Comparison of ENCODE assay signal across 7 mouse cellular contexts in genomic region chr4:134238686-134239085, GRCm38 (mm10). TPM values are rescaled to one million over a fixed set of nuclear protein-coding genes. Genes with fewer than 3 reads are reported as not detected.
A peak's percentile ranks its signal among the peaks of the same experiment; 100 is the strongest.
DNase-seq lines count a peak whose midpoint lies in the region; ATAC-seq and TF ChIP-seq lines count a peak whose summit lies in the region.

No protein-coding gene starts in this region.

- H3K9me3 ChIP-seq in kidney, postnatal 0 days (replicated peaks; ENCODE audit: low read length) = no peaks in the 10 kb centered on the region
- no peaks in the 10 kb centered on the region for H3K9me3 ChIP-seq in embryonic facial prominence, embryonic 15.5 days (replicated peaks)
- no peaks in the 10 kb centered on the region for H3K9me3 ChIP-seq in intestine, embryonic 14.5 days (ENCODE audit: control insufficient read depth, low read length)
- no peaks in the 10 kb centered on the region for H3K9me3 ChIP-seq in neural tube, embryonic 15.5 days (replicated peaks)

- WGBS in kidney, postnatal 0 days = 9% methylated on average over 10 of the region's 10 CpGs
- WGBS in embryonic facial prominence, embryonic 15.5 days = 13% methylated on average over 10 of the region's 10 CpGs
- 8% methylated on average over 10 of the region's 10 CpGs for WGBS in intestine, embryonic 14.5 days
- WGBS in neural tube, embryonic 15.5 days = 10% methylated on average over 10 of the region's 10 CpGs

- H3K4me1 ChIP-seq in kidney, postnatal 0 days (replicated peaks; ENCODE audit: insufficient read depth, low read length) = 0 out of 2 replicates have a peak, but pooled peaks cover 3% of the 10 kb centered on the region
- peaks cover 14% of the 10 kb centered on the region for H3K4me1 ChIP-seq in embryonic facial prominence, embryonic 15.5 days
- no peaks in the 10 kb centered on the region for H3K4me1 ChIP-seq in intestine, embryonic 14.5 days (replicated peaks; ENCODE audit: control insufficient read depth, insufficient read depth, low read length)
- H3K4me1 ChIP-seq in neural tube, embryonic 15.5 days = peaks cover 11% of the 10 kb centered on the region

- no peak for DNase-seq in kidney, postnatal 0 days (ENCODE audit: low spot score)
- no peak for DNase-seq in kidney, adult 9 months
- no peak for DNase-seq in intestine, embryonic 14.5 days (ENCODE audit: low spot score)
- no peak for DNase-seq in left cerebral cortex, adult 18-20 months (ENCODE audit: low spot score in 2 of 2)
- DNase-seq in thymus, postnatal 36 days = no peak

- no peak overlapping the region for H3K9ac ChIP-seq in kidney, postnatal 0 days (ENCODE audit: low read depth, low read length)
- H3K9ac ChIP-seq in embryonic facial prominence, embryonic 15.5 days = no peak overlapping the region
- H3K9ac ChIP-seq in intestine, embryonic 14.5 days (ENCODE audit: low read length) = no peak overlapping the region
- H3K9ac ChIP-seq in neural tube, embryonic 15.5 days (replicated peaks) = 0 out of 2 replicates have a peak overlapping the region, but pooled peaks have one; percentile 2

- no peak for ATAC-seq in kidney, postnatal 0 days (replicated peaks; ENCODE audit: low FRiP score, low read depth)
- ATAC-seq in embryonic facial prominence, embryonic 15.5 days (ENCODE audit: insufficient number of reproducible peaks, low FRiP score, low TSS enrichment, low read depth) = no peak
- peak; percentile 9; the same call in 1 of the 2 replicates for ATAC-seq in intestine, embryonic 14.5 days (replicated peaks; ENCODE audit: low FRiP score, low TSS enrichment, low read depth)
- ATAC-seq in neural tube, embryonic 15.5 days (ENCODE audit: low FRiP score) = no peak

- TF ChIP-seq CTCF in kidney, postnatal 0 days (IDR thresholded peaks at IDR 0.05; ENCODE audit: low read depth) = no peak

- H3K27ac ChIP-seq in kidney, postnatal 0 days = no peak overlapping the region
- no peak overlapping the region for H3K27ac ChIP-seq in embryonic facial prominence, embryonic 15.5 days (replicated peaks)
- H3K27ac ChIP-seq in intestine, embryonic 14.5 days (ENCODE audit: low read depth) = no peak overlapping the region
- H3K27ac ChIP-seq in neural tube, embryonic 15.5 days (replicated peaks) = no peak overlapping the region

- H3K27me3 ChIP-seq in kidney, postnatal 0 days (ENCODE audit: insufficient read depth, low read length) = no peaks in the 10 kb centered on the region
- peaks cover 14% of the 10 kb centered on the region for H3K27me3 ChIP-seq in embryonic facial prominence, embryonic 15.5 days
- peaks cover 13% of the 10 kb centered on the region for H3K27me3 ChIP-seq in intestine, embryonic 14.5 days (replicated peaks; ENCODE audit: control insufficient read depth, insufficient read depth, low read length)
- peaks cover 23% of the 10 kb centered on the region for H3K27me3 ChIP-seq in neural tube, embryonic 15.5 days (replicated peaks)

- no peaks in the 10 kb centered on the region for H3K36me3 ChIP-seq in kidney, postnatal 0 days (ENCODE audit: insufficient read depth, low read length)
- H3K36me3 ChIP-seq in embryonic facial prominence, embryonic 15.5 days = no peaks in the 10 kb centered on the region
- H3K36me3 ChIP-seq in intestine, embryonic 14.5 days (ENCODE audit: control insufficient read depth, insufficient read depth, low read length) = 0 out of 2 replicates have a peak, but pooled peaks cover 7% of the 10 kb centered on the region
- no peaks in the 10 kb centered on the region for H3K36me3 ChIP-seq in neural tube, embryonic 15.5 days

- H3K4me3 ChIP-seq in kidney, postnatal 0 days (replicated peaks; ENCODE audit: low read depth, low read length) = peak overlapping the region; percentile 34; the same call in 1 of the 2 replicates
- H3K4me3 ChIP-seq in embryonic facial prominence, embryonic 15.5 days (replicated peaks) = peak overlapping the region; percentile 38
- H3K4me3 ChIP-seq in intestine, embryonic 14.5 days (ENCODE audit: low read depth, low read length) = peak overlapping the region; percentile 34; the same call in 1 of the 2 replicates
- H3K4me3 ChIP-seq in neural tube, embryonic 15.5 days (replicated peaks) = no peak overlapping the region; the same call in 1 of the 2 replicates

- peak overlapping the region; percentile 53 for H3K4me2 ChIP-seq in kidney, postnatal 0 days (ENCODE audit: low read length)
- peak overlapping the region; percentile 53 for H3K4me2 ChIP-seq in embryonic facial prominence, embryonic 15.5 days (replicated peaks)
- H3K4me2 ChIP-seq in intestine, embryonic 14.5 days (ENCODE audit: low read length) = peak overlapping the region; percentile 43
- H3K4me2 ChIP-seq in neural tube, embryonic 15.5 days = peak overlapping the region; percentile 43

RNA-seq across cellular contexts. Expression of gene Cnksr1, which starts 0.5 kb away (rescaled TPM):
- 8.3 and 9.2 TPM in 2 replicates for polyA plus RNA-seq in kidney, postnatal 0 days (2015; fragmentation: Nextera tagmentation; extraction: Ambion mirVana)
- polyA plus RNA-seq in embryonic facial prominence, embryonic 15.5 days (2015; fragmentation: Nextera tagmentation; extraction: Ambion mirVana) = 6.1 and 6.7 TPM in 2 replicates
- 6.1 and 7.5 TPM in 2 replicates for polyA plus RNA-seq in intestine, embryonic 14.5 days (2014; fragmentation: Nextera tagmentation; extraction: Ambion mirVana)
- polyA plus RNA-seq in neural tube, embryonic 15.5 days (2015; fragmentation: Nextera tagmentation; extraction: Ambion mirVana) = 0.20 and 1.4 TPM in 2 replicates
- under 1 TPM; 0.54 to 0.81 TPM for total RNA-seq in left cerebral cortex, adult 18-20 months (2021)

RNA-seq across cellular contexts. Expression of gene E130218I03Rik, which starts 4.8 kb away (rescaled TPM):
- 0.08 and 0.29 TPM in 2 replicates for polyA plus RNA-seq in kidney, postnatal 0 days (2015; fragmentation: Nextera tagmentation; extraction: Ambion mirVana)
- polyA plus RNA-seq in embryonic facial prominence, embryonic 15.5 days (2015; fragmentation: Nextera tagmentation; extraction: Ambion mirVana) = 0.30 and 0.33 TPM in 2 replicates
- polyA plus RNA-seq in intestine, embryonic 14.5 days (2014; fragmentation: Nextera tagmentation; extraction: Ambion mirVana) = 0.24 and 0.41 TPM in 2 replicates
- 0.42 TPM in 1 of 2 replicates, not detected in the other for polyA plus RNA-seq in neural tube, embryonic 15.5 days (2015; fragmentation: Nextera tagmentation; extraction: Ambion mirVana)
- total RNA-seq in left cerebral cortex, adult 18-20 months (2021) = not detected

RNA-seq across cellular contexts. Expression of gene Zfp593, which starts 6.7 kb away (rescaled TPM):
- 14.0 and 16.3 TPM in 2 replicates for polyA plus RNA-seq in kidney, postnatal 0 days (2015; fragmentation: Nextera tagmentation; extraction: Ambion mirVana)
- polyA plus RNA-seq in embryonic facial prominence, embryonic 15.5 days (2015; fragmentation: Nextera tagmentation; extraction: Ambion mirVana) = 16.8 and 17.2 TPM in 2 replicates
- polyA plus RNA-seq in intestine, embryonic 14.5 days (2014; fragmentation: Nextera tagmentation; extraction: Ambion mirVana) = 17.5 and 20.7 TPM in 2 replicates
- 13.9 and 14.8 TPM in 2 replicates for polyA plus RNA-seq in neural tube, embryonic 15.5 days (2015; fragmentation: Nextera tagmentation; extraction: Ambion mirVana)
- total RNA-seq in left cerebral cortex, adult 18-20 months (2021) = 10 to 100 TPM; 11.6 to 12.2 TPM

RNA-seq across cellular contexts. Expression of gene Gm30191, which starts 8.0 kb away (rescaled TPM):
- polyA plus RNA-seq in kidney, postnatal 0 days (2015; fragmentation: Nextera tagmentation; extraction: Ambion mirVana) = not detected in 2 replicates
- polyA plus RNA-seq in embryonic facial prominence, embryonic 15.5 days (2015; fragmentation: Nextera tagmentation; extraction: Ambion mirVana) = not detected in 2 replicates
- not detected in 2 replicates for polyA plus RNA-seq in intestine, embryonic 14.5 days (2014; fragmentation: Nextera tagmentation; extraction: Ambion mirVana)
- polyA plus RNA-seq in neural tube, embryonic 15.5 days (2015; fragmentation: Nextera tagmentation; extraction: Ambion mirVana) = not detected in 2 replicates
- not detected for total RNA-seq in left cerebral cortex, adult 18-20 months (2021)

RNA-seq across cellular contexts. Expression of gene Catsper4, which starts 11.5 kb away (rescaled TPM):
- polyA plus RNA-seq in kidney, postnatal 0 days (2015; fragmentation: Nextera tagmentation; extraction: Ambion mirVana) = 0.41 and 0.42 TPM in 2 replicates
- polyA plus RNA-seq in embryonic facial prominence, embryonic 15.5 days (2015; fragmentation: Nextera tagmentation; extraction: Ambion mirVana) = 0.19 TPM in 1 of 2 replicates, not detected in the other
- polyA plus RNA-seq in intestine, embryonic 14.5 days (2014; fragmentation: Nextera tagmentation; extraction: Ambion mirVana) = 0.19 TPM in 1 of 2 replicates, not detected in the other
- not detected in 2 replicates for polyA plus RNA-seq in neural tube, embryonic 15.5 days (2015; fragmentation: Nextera tagmentation; extraction: Ambion mirVana)
- total RNA-seq in left cerebral cortex, adult 18-20 months (2021) = not detected
